Mouse (Mus musculus): ENCODE results near the gene Tesc.

Gene Tesc

GRCm38 (mm10) chr5:118043761-118044160, 16.2 kb downstream of the Tesc start:
- DNase-seq (ENCODE audit: low read depth): no peak

- no peak for DNase-seq (ENCODE audit: low read depth)
Observed at GRCm38 (mm10) chr5:118044907-118045306, 17.4 kb downstream of the Tesc start.

GRCm38 (mm10) chr5:118045385-118045784, 17.8 kb downstream of the Tesc start:
- no peak for DNase-seq (ENCODE audit: low read depth)

- no peak for DNase-seq (ENCODE audit: low read depth)
Observed at GRCm38 (mm10) chr5:118047091-118047757, 19.7 kb downstream of the Tesc start.

- DNase-seq (ENCODE audit: low read depth): no peak
Observed at GRCm38 (mm10) chr5:118048412-118048811, 20.9 kb downstream of the Tesc start.

GRCm38 (mm10) chr5:118048928-118049327, 21.4 kb downstream of the Tesc start:
- no peak for DNase-seq (ENCODE audit: low read depth)

GRCm38 (mm10) chr5:118050743-118051142, 23.2 kb downstream of the Tesc start:
- DNase-seq (ENCODE audit: low read depth): no peak

GRCm38 (mm10) chr5:118051981-118052662, 24.6 kb downstream of the Tesc start:
- DNase-seq (ENCODE audit: low read depth): no peak

- no peak for DNase-seq (ENCODE audit: low read depth)
Observed at GRCm38 (mm10) chr5:118053205-118053604, 25.7 kb downstream of the Tesc start.

GRCm38 (mm10) chr5:118057508-118058111, 30.1 kb downstream of the Tesc start:
- DNase-seq (ENCODE audit: low read depth): no peak

GRCm38 (mm10) chr5:118058858-118059257, 31.3 kb downstream of the Tesc start:
- no peak for DNase-seq (ENCODE audit: low read depth)

- DNase-seq (ENCODE audit: low read depth): no peak
Observed at GRCm38 (mm10) chr5:118059646-118060045, 32.1 kb downstream of the Tesc start.

- DNase-seq (ENCODE audit: low read depth): no peak
Observed at GRCm38 (mm10) chr5:118061391-118061790, 33.8 kb downstream of the Tesc start.

- peak; percentile 46 for DNase-seq (ENCODE audit: low read depth)
Observed at GRCm38 (mm10) chr5:118063181-118063621, 35.7 kb downstream of the Tesc start.

- DNase-seq (ENCODE audit: low read depth): no peak
Observed at GRCm38 (mm10) chr5:118064284-118064901, 36.9 kb downstream of the Tesc start.

GRCm38 (mm10) chr5:118065516-118066255, 38.1 kb downstream of the Tesc start:
- DNase-seq (ENCODE audit: low read depth): no peak

- DNase-seq (ENCODE audit: low read depth): no peak
Observed at GRCm38 (mm10) chr5:118066828-118067227, 39.3 kb downstream of the Tesc start.

- no peak for DNase-seq (ENCODE audit: low read depth)
Observed at GRCm38 (mm10) chr5:118067572-118067971, 40.0 kb downstream of the Tesc start.

- DNase-seq (ENCODE audit: low read depth): no peak
Observed at GRCm38 (mm10) chr5:118067984-118068494, 40.5 kb downstream of the Tesc start.

- DNase-seq (ENCODE audit: low read depth): no peak
Observed at GRCm38 (mm10) chr5:118069315-118069714, 41.8 kb downstream of the Tesc start.

GRCm38 (mm10) chr5:118071766-118072165, 44.2 kb downstream of the Tesc start:
- DNase-seq (ENCODE audit: low read depth): no peak
